Mouse (Mus musculus) heart, postnatal 14 days (tissue): Measurements from ENCODE around the gene Dnaja3. TPM values are rescaled to one million over a fixed set of nuclear protein-coding genes. Genes with fewer than 3 reads are reported as not detected.

Source experiments
- DNase-seq, 2 experiments: peaks; one replicate each; pipeline ENCODE4 v3.0.0; 2021 to 2022
- intact Hi-C: fragments of 180-260 bp; cut with DNase I; formaldehyde crosslinking; loops from one replicate; pipeline ENCODE4 v1.15.1; 2025
- total RNA-seq, 2 experiments: library from RNA; stranded (reverse); gene quantifications; 2 replicates each; pipeline ENCODE4 v1.2.3; 2021

The Dnaja3 gene
- total RNA-seq, 2 experiments from 2014 or later = 121 to 123 TPM

DNA sequence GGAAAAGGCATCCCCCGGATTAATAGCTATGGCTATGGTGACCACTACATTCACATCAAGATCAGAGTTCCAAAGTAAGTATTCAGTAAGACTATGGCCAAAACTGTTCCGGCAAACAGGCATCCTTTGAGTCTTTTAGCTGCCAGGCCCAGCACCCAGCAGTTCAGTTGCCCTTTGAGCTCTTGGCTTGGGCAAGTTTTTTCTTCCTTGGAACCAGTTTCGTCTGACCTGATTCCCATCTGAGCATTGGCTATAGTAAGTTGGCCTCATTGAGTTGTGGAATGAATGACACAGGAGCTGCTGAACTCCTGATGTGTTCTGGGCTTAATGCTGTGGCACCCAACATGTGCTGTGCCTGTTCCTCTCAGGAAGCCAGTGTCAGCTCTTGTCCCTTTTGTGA is 61.4 kb downstream of the Dnaja3 start:
- intact Hi-C loops = no loop called here
- no peak for DNase-seq

- intact Hi-C loops = no loop called here
- no peak for DNase-seq
Observed at GRCm38 (mm10) chr16:4702646-4703045, 62.9 kb downstream of the Dnaja3 start.

GRCm38 (mm10) chr16:4705541-4705940 is 65.8 kb downstream of the Dnaja3 start:
- DNase-seq = no peak
- intact Hi-C loops = no loop called here

DNA sequence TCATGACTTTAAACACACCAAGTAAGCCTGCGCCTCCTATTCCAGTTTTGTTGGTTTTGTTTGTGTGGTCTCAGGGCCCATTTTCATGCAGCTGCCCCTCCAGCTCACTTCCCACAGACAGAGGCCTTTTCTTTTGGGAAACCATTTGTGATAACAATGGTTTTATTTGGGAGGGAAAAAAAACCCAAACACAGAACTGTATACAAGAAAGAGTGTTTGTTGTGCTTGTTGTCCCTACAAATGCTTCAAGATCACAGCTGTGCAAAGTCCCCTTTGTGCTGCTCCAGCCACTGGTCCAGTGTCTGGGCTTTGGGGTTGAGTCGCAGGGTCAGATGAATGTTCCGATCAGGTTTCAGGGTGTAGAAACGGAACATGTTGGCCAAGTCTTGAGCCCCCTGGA is 71.4 kb downstream of the Dnaja3 start:
- intact Hi-C loops = no loop called here
- no peak for DNase-seq

- DNase-seq = peak; percentile 8 to 15
- intact Hi-C loops = no loop called here
Observed at GRCm38 (mm10) chr16:4713861-4714710, 74.3 kb downstream of the Dnaja3 start.

GRCm38 (mm10) chr16:4717866-4718265 is 78.1 kb downstream of the Dnaja3 start:
- intact Hi-C loops = loop anchor here (5.0 kb wide), 2 partner anchors 74 to 209 kb away; partner anchors contain the start of gene Cdip1

DNA sequence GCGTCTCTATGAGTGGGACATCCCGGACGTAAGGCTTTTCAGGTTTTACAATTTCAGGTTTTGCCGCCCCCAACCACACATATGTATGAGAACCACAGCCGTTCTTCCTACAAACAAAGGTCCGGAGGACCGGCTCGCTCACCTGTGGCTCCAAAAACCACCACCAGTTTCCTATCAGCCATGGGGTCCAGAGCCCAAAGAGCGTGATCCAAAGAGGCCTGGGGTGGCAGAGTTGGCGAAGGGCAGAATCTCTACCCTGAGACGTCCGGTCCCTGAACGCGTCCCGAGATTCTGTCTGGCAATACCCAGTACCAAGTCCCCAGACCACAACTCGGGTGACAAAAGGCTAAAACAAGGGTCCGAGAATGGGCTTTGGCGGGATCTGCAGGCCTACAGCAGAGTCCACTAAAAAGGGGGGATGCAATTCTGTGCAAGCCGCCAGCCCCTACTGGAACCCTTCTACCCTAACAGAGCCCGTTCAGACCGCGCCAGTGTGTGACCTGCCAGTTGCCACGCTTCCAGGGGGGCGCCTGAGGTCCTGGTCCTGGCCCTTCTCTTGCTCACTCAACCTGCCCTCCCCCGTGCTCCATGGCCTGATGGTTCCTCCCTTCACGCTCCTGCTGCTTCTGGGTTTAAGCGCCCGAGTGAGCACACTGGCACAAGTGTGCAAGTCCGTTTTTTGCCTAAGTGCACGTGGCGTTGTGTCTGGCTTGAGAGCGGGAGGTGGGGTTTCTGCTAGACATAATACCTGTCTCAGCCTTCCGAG is 79.1 kb downstream of the Dnaja3 start, which contains the start of gene Nmral1:
Nmral1 (minus strand) TSS at position 604 of the 766 bp plus-strand sequence.
- DNase-seq = peak; percentile 58 to 61
- intact Hi-C loops = loop anchor here (5.0 kb wide), 2 partner anchors 73 to 208 kb away; partner anchors contain the start of gene Cdip1

More at GRCm38 (mm10) chr16:4717866-4718265, 78.1 kb downstream of the Dnaja3 start:
- DNase-seq = no peak

DNA sequence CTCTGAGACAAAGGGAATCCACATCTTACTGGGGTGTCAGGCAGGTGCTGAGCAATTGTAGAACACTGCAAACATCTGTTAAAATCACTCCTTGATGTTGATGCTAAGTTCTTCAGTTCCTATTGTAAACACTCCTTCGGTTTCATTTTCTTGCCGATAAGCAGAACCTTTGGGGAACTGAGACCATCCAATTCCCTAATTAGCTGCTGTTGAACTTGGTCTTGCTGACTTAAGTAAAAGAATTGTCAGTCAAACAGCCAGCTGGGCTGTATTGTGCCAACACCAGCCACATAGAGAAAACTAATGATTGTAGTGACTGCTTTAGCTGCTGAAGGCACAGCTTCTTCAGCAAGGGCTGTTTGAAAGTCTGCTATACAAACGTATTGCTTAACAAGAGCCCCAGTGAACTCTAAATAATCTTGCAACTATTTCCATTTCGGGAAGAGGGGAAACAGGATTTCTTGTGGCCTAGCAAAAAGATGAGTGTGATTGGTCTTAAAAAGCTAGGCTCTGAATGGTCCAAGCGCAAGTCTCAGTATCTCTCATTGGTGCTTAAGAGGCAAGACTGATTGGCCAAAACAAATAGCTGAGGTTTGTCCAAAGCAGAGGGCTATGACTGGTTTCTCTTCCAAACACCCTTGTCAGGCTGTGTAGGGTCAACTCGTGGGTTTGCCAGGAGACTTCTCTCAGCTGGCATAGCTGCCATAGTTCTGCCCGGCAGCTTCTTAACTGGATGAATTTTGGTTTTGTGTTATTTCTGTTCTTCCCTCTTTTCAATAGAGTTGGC is 82.5 kb downstream of the Dnaja3 start:
- intact Hi-C loops = no loop called here
- DNase-seq = no peak

- intact Hi-C loops = no loop called here
Observed at GRCm38 (mm10) chr16:4722915-4723209, 83.1 kb downstream of the Dnaja3 start.

GRCm38 (mm10) chr16:4725266-4725665 is 85.5 kb downstream of the Dnaja3 start:
- peak in 1 of 2 experiments; percentile 13 for DNase-seq
- intact Hi-C loops = no loop called here

More at GRCm38 (mm10) chr16:4722915-4723209, 83.1 kb downstream of the Dnaja3 start:
- DNase-seq = no peak

- intact Hi-C loops = no loop called here
- peak; percentile 97 to 98 for DNase-seq
Observed at GRCm38 (mm10) chr16:4725780-4726527, 86.2 kb downstream of the Dnaja3 start, which contains the start of gene Hmox2. Gene Hmox2 (plus strand): TSS chr16:4726361.

GRCm38 (mm10) chr16:4726528-4727128 is 86.8 kb downstream of the Dnaja3 start:
- DNase-seq = no peak
- intact Hi-C loops = no loop called here

DNA sequence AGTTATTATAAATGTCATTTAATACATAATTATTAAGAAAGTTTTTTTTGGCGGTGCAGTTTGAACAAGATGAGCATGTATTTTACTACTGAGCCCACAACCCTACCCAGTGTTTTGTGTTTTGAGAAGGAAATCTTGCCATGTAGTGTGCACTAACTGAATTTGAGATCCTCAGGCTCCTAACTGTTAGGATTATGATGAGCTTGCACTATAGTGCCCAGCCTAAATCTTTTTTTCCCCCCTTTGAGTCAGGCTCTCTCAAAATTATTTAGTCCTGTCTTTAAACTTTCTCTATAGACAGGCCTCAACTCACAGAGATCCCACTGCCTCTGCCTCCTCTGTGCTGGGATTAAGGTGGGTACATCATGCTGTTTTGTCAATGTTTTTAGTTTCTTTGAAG is 87.7 kb downstream of the Dnaja3 start:
- DNase-seq = no peak
- intact Hi-C loops = no loop called here

GRCm38 (mm10) chr16:4727963-4728362 is 88.2 kb downstream of the Dnaja3 start:
- intact Hi-C loops = no loop called here
- peak in 1 of 2 experiments; percentile 12 for DNase-seq

GRCm38 (mm10) chr16:4730776-4731358 is 91.1 kb downstream of the Dnaja3 start:
- DNase-seq = no peak
- intact Hi-C loops = no loop called here

GRCm38 (mm10) chr16:4736262-4736661 is 96.5 kb downstream of the Dnaja3 start:
- intact Hi-C loops = no loop called here

DNA sequence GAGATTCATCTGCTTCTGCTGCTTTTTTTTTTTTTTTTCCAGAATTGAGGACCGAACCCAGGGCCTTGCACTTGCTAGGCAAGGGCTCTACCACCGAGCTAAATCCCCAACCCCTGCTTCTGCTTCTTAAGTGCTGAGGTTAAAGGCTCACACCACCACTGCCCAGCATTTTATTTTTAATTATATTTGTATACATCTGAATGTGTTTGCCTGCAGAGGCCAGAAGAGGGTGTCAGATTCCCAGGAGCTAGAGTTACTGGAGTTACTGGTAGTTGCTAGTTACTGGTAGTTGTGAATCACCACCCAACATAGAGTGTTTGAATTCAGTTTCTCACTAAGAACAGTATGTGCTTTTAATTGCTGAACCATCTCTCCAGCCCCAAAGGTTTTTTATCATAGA is 100.2 kb downstream of the Dnaja3 start:
- intact Hi-C loops = no loop called here
- DNase-seq = no peak

More at GRCm38 (mm10) chr16:4736262-4736661, 96.5 kb downstream of the Dnaja3 start:
- no peak for DNase-seq

- intact Hi-C loops = no loop called here
- no peak for DNase-seq
Observed at GRCm38 (mm10) chr16:4742186-4742585, 102.4 kb downstream of the Dnaja3 start.

GRCm38 (mm10) chr16:4752155-4752554 is 112.4 kb downstream of the Dnaja3 start:
- no peak for DNase-seq
- intact Hi-C loops = no loop called here
